Mouse (Mus musculus) CD8-positive naive resting alpha-beta T cell, adult 2 months (primary cell): ENCODE results near the gene Jag1.

Experiments used
- DNase-seq, 2 experiments: peaks; one replicate each; pipeline ENCODE4 v3.0.0; 2022; ENCODE audit warnings: low read depth in 2 of 2, low spot score in 2 of 2

Jag1 gene

DNA sequence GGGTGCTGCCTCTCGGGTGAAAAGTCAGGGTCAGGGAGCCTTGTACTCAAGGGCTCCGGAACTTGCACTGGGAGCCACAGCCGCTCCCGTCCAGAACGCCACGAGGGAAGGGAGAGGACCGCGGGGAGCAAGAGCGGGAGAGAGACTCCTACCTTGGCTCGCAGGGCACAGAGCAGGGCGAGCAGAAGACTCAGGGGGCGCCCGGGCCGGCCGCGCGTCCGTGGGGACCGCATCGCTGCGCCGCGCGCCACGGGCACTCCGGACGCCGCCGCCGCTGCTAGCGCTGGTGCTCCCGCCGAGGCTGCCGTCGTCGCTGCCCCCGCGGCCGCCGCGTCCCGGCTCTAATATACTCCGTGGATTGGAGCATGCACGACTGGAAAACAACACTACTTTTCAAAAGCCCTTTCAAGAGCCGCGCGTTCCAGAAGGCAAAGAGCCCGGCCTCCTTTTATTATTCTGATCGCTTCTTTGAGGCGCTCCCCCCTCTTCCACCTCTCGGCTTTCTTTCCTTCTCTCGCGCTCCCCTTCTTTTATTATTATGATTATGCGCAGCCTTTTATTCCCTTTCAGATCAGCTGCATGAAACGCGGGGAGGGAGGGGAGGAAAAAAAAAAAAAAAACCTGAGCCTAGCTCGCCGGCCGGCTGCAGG is at the start of gene Jag1:
Jag1 (minus strand) TSS at position 620 of the 650 bp plus-strand sequence.
- no peak for DNase-seq

DNA sequence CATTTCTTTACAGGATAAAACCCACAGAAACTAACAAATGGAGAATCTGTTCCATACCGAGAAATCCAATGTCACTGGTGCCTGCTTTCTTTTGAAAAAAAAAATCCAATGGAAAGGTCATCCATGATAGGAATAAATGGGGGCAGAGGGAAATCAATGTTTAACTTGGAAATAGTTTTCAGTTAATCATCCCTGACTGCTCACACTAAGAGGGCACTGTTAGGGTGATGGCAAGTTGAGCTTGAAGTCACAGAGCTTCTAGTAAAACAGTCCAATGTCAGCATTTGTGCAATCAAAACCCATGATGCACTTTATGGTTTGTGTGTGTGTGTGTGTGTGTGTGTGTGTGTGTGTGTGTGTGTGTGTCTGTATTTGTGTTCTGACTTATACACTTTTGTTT is 39.6 kb upstream of the Jag1 start:
- DNase-seq: no peak

DNA sequence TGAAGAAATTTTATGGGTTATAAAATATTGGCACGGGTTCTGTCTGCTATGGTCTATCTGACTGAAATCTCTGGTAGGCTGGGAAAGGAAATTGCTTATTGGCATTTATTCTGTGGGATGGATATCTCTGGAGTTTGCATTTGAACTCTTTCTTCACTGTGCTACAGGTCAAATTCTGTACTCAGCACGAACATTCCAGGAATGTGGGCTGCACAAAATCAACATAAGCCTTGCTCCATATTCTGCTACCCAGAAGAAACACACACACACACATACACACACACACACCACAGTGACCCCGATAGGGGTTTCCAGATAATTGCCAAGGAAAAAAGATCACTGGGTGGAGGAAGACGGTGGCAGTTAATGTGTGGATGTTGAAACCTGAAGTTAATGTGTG is 37.4 kb upstream of the Jag1 start:
- no peak for DNase-seq

DNA sequence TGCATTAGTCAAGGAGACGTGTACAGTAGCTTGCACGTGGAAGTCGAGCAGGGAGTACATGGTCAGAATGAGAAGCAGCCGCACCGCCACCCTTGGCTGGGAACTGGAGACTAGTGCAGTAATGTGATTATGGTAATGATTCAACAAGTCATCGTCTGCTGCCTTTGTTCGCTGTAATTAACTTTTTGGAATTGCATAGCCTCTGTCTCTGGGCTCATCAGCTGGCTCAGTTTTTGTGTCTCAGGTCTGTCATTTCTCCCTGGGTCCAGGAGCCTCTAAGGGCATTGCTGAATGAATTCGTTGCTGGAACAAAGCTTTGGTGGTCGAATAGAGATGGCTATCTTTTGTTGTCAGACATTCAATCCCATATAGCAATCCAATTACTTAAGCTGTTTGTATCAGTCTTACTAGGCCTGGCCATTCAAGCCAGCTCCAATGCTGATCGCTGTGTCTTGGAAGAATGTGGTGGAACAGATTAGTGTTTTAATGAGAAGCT is 36.8 kb upstream of the Jag1 start:
- no peak for DNase-seq

DNA sequence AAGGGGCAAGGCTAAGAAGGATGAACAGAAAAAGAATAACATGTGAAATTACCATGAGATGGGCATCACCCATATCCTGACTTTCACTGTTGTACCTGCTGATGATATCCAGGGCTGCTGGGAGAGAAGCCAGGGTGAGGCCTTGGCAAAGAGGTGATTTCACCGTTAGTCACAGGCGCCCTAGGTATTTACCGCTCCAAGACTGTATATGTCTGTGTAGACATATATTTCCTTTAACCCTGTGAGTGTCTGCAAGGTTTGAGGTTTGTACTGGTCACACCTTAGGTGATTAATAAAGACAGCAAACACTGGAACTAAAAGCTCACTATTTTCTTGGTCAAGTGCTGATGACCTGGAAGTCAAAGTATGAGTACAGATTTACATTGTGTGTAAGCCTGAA is 34.5 kb upstream of the Jag1 start:
- no peak for DNase-seq

DNA sequence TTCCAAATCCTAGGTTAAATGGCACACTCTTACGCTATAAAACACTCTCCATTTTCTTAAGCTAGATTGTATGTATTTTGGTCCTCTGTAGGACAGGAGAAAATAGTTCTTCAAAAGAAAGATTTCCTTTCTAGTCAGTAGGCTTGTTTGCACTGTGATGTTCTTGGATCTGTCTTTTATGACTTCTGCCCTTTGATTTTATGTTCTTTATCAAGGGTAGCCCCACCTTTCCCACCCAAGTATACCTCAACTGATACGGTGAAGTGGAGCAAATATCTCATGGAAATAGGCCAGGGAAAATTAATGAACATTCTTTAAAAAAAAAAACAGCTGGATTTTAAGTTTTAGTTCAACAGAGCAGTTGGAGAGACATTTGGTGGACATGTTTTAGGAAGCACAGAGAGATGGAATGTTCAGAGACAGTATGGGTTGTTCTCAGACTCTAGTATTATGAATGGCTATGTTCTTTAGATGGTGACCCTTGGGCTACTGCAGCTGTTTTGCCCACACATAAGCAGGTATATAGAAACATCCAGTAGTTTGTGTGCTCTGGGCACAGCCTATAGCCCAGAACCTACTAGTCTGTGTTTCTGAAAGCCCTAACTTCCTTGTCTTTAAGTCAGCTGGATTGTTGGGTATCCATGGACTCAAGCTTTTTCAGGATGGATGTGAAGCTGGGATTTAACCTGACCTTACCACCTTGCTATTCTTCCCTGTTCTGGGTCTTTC is 30.7 kb upstream of the Jag1 start:
- DNase-seq: no peak

DNA sequence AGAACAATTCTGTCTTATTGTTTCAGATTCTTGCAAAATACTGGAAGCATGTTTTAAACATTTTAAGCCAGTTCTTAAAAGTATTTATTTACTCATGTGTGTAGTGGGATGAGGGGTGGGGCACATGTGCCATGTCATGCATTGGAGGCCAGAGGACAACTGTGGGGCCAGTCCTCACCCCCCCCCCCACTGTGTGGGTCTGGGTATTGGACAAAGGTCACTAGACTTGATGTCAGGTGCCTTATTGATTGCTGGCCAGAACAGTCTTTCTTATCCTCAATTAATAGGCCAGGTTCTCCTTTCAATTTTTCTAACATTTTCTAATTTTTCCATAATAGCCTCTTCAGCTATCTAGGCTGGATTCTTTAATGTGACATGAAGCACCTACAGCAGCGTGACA is 21.6 kb upstream of the Jag1 start:
- DNase-seq: no peak

DNA sequence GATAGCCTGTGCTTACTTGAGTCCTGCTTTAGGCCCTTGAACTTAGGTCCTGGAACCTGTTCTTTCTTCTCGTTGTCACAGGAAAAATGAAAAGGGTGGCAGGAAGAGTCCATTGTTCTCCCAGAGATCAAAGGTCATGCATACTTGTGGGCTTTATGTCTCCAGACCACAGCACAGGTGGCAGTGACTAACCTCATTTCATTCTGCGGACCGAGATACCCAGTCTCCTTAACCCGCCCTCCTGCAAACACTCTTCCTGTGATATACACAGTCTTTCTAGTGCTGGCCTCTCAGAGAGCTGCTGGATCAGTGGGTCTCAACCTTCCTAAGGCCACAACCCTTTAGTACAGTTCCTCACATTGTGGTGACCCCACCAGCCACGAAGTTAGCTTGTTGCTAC is 17.6 kb upstream of the Jag1 start:
- no peak for DNase-seq

DNA sequence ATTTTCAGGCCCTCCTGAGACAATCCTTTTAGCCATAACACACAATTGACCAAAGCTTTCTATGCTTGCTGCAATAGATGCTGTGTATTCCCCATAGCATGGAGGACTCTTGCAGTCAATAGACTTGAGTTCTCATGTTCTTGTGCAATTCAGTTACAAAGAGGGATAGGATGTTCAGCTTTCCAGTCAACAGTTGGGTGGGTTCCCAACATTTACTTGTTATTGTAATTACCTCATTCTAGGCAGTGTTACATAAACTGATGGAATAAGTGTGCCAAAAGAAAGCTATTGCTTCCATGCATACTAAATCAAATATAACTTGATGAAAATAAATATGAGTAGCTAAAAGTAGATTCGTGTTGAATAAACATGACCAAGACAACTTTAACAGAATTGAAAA is 8.4 kb upstream of the Jag1 start:
- DNase-seq: no peak

DNA sequence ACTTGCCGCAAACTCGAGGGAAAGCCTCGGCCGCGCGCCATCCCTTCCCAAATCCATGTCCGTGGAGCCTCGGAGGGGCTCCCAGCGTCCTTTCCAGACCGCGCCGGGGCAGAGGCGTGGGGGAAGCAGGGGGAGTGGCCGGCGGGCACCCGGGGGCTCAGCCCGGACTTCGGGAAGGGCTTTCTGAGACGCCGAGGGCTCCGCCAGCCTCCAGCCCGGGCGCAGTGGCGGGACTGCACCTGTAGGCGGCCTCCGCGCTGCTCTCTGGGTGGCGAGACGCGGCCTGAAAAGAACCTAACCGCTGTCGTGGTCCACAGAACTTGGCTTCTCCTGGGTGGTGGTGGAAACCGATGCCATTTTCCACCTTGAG is 862 bp upstream of the Jag1 start:
- no peak for DNase-seq

DNA sequence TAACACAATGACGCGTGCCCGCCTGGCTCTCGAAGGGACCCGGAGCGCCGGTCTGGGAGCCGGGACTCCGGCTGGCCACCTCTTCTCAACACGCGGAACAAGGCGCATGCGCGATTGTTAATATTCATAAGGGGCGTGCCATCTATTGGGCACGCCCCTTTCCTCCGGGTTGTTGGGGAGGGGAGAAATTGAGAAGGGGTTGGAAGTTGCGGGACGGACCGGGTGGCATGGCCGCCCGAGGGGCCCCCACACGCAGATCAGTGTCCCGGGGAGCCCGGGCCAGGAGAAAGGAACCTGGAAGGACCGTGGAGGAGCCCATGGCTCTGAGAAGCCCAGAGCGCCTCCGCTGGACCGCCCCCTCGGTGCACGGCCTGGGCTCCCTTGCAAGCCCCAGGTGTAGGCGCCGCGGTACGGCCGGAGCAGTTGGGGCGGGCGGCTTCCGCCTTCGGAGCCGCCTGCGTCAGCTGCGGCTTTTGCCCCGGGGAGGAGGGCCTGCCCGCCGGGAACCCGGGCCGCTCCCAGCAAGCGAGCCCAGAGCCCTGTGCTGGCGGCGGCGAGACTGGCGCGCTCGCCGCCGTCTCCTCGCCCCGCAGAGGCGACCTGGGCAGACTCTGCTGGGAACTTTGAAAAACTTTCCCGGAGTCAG is 354 bp upstream of the Jag1 start:
- no peak for DNase-seq

DNA sequence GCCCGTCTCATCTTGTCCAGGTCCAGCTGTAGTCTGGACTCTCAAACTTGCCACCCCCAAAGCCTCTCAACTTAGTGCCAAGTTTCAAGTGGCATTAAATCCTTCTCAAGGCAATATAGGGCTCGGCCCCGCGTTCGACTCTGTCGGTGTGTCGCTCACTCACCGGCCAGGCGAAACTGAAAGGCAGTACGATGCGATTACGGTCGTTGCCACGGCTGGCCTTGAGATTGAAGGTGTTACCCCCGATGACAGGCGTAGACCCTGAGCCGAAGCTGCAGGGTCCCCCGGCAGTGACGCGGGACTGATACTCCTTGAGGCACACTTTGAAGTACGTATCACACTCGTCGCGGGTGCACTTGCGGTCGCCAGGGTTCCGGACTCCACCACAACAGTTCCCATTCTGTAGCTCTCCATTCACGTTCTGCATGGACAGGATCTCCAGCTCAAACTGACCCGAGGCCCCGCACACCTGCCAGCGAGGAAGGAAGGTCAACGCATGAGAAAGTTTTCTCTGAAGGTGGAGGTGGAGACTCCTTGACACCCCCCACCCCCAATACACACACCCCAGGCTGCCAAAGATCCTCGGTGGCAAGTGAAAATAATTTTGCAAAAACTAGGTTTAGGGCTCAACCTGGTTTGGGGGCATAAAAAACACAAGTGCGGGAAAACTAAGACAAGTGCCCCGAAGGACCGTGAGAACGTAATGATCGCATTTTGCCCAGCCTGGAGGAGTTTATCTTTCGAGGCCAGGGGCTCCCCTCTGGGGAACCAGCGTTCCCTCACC is 1.0 kb downstream of the Jag1 start:
- no peak for DNase-seq

DNA sequence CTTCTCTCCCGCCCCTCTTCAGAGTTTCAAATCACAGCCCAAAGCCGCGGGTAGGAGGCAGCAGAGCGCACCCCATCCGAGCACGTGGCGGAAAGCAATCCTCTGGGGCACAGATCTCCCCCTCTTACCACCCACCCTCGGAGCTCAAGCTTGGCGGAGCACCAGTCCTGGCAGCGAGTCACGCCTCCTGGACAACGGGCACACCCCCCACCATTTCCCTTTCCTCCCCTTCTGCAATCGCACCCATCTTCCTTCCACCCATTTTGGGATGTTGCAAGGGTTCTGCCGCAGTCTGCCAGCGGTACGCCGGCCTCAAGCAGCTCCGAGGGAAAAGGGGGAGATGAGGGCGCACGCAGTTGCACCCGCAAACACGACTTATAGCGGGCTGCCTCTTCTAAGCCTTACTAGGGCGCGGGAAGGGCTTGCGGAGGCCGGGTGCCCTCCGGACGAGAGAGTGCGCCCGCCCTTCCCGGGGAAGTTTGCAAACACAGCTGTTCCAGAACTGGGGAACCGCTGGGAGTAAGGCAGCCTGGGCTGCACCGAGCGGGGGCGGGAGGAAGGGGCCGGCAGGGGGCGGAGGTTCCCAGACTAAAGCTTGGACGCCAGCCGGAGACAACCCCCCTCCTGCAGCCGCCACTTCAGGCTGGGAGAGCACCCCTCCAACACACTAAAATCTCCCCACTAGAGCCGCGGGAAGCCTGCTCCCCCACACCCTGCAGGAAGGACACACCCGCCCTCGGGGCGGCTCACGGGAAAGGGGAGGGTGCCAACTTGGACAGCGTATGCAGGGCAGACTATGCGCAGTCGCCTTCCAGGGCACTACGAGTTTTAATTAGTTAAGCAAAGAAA is 2.0 kb downstream of the Jag1 start:
- no peak for DNase-seq

DNA sequence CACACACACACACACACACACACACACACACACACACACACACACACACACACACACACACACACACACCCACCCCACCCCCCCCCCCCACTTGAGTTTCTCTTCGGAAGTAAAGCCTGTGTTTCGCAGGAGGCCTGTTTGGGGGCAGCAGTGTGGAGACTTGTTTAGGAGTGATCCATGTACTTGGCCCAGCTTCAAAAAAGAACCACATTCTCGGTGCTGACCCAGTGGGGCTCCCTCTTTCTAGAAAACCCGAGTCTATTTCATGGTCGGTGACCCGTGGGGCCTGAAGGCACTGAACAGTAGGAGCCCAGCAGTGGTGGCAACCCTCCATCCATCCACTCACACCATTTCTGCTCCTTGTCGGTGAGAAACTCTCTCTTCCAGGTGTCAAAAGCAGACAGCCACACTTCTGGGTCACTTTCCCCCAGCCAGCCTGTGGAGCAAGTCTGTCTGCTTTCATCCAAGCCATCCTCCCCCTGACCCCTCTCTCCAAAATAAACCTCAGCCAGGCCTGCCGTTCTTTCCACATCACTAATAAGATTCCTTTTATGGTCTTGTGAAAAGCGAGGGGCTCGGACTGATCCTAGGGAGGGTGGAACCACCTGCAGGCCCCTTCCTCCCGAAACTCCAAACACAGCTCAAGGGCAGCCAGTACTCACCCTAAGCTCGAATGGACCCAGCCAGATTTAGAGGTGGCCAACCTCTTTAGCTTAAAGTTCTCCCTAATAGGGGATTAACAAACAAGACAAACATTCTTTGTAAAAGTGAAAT is 3.0 kb downstream of the Jag1 start:
- DNase-seq: no peak

DNA sequence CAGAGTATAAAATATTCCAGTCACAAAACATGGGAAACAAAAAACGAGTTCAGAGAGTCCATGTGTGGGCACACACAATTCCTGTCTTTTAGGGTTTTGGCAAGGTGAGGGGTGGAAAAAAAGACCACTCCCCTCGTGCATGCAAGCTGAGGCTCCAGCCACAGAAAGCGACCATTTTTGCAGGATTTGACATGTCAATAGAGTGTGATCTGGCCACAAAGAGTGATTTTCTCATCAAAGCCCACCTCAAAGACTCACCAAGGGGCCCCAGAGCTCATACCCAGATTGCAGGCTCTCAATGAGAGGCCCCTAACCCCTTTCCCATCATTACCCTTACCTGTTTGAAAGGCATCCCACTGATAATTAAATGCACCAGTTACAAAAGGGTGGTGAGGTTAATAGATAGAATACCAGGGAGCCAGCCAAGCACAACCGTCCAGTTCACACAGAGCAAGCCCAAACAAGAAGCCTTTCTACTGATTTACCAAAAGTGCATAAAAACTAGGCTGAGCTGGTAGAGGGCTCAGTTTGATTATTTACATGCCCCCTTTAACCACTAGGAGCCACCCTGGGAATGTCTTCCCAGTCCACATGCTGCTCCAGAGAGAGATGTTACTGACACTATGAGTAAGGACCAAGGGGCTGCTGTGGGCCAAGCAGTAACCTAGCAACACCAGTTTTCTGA is 6.1 kb downstream of the Jag1 start:
- no peak for DNase-seq

DNA sequence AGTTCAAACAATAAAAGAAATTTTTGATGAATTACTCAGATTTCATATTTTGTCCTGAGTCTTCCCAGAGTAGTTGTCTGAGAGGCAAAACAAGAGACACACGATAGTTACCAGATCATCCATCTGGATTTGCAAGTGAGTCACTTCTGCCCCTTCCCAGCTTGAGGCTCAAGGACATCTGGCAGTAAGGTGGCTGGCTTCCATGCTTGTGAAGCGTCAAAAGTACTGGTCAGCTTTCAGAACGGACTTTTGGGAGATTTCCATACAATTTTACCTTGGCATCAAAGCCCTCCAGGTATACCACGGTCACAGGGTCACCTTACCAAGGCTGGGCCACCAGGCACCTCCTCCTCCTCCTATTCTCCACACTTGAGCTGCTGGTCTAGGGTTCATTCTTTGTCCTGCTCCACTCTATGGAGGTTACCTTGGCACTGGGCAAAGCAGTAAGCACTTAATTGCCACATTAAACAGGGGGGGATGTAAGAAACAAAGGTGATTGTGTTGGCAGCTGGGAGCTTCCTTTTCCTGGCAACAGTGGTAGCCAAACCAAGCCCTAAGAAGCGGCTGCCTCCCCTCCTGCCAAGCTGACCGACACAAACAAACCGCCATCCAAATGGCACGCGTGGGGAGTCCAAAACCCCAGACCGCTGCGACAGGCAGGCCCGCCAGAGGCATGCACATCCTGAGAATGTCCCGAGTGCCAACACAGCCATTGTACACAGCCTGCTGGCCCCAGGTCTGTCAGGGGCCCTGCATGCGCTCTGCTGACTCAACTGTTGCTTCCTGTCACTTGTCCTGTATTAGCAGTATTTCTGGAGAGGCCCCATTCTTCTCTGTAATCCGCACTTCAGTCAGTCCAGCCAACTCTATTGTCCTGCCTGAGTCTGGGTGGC is 6.9 kb downstream of the Jag1 start:
- DNase-seq: no peak

DNA sequence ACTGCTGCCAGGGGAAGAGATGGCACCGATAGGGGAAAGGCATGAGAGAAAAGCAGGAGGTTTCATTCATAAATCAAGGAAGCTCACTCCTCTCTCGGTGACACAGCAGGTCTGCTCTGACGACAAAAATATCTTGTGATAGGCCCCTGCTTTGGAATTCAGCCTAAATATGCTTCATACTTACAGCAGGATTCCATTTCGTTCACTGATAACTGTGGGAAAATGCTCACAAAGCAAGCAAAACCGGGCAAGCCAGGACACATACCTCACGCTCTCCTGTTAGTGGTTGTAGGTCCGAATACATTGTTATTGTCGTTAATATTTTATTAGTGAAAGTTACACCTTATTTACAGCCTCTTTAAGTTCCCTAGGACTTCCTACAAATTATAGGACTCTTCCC is 8.5 kb downstream of the Jag1 start:
- DNase-seq: no peak

DNA sequence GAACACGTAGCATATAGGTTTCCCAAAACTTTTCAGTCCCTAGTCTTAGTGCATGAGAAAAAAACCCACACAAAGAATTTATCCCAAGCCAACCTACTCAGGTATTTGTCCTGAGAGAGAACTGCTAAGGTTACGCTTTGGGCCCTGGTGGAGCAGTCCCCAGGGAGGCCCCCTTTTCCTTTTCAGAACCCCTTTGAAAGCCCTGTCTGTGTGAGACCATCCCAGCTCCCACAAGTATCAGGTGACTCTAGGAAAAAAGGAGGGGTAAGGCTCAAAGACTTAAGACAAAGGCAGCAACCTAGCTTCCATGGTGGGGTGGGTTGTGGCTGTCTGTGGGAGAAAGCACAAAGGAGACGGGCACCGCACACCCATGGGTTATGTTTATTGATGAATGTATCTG is 9.2 kb downstream of the Jag1 start:
- no peak for DNase-seq
